Mouse (Mus musculus): Measurements from ENCODE around the gene Scgb1b3. TPM values are rescaled to one million over a fixed set of nuclear protein-coding genes. Genes with fewer than 3 reads are reported as not detected.

The Scgb1b3 gene
- not detected in 2 replicates for polyA plus RNA-seq (2015; fragmentation: Nextera tagmentation; extraction: Ambion mirVana)

- no peak for ATAC-seq (ENCODE audit: low FRiP score, low read depth)
- WGBS, result 74% methylated on average over 3 of the region's 3 CpGs
- Histone ChIP-seq H3K4me1 (no peaks in the 10 kb centered on the region), H3K4me3 (no peak within 1 kb of the TSS), H3K36me3 (no peaks in the 10 kb centered on the region), H3K4me2 (replicated peaks) (no peak within 1 kb of the TSS), H3K27ac (no peak within 1 kb of the TSS), H3K27me3 (no peaks in the 10 kb centered on the region), H3K9ac (no peak within 1 kb of the TSS), H3K9me3 (peaks cover 36% of the 10 kb centered on the region)
These were observed at the start of gene Scgb1b3 for GRCm38 (mm10) chr7:31375292-31375691. TSS of gene Scgb1b3 (plus strand) at chr7:31375592.

- WGBS, result 75% methylated on average over 4 of the region's 4 CpGs
- Histone ChIP-seq H3K27me3 (no peaks in the 10 kb centered on the region), H3K27ac (no peak within 1 kb of the TSS), H3K4me2 (replicated peaks) (no peak within 1 kb of the TSS), H3K4me3 (no peak within 1 kb of the TSS), H3K9ac (no peak within 1 kb of the TSS), H3K4me1 (no peaks in the 10 kb centered on the region), H3K9me3 (peaks cover 62% of the 10 kb centered on the region), H3K36me3 (no peaks in the 10 kb centered on the region)
- ATAC-seq (ENCODE audit: low FRiP score, low read depth), result no peak
These were observed 13.3 kb upstream of the Scgb1b3 start, which contains the start of gene Scgb2b3 for GRCm38 (mm10) chr7:31362022-31362560. TSS of gene Scgb2b3 (minus strand) at chr7:31362072.

Other genes with a start within 250 kb of the Scgb1b3 start
- 4.1 and 4.5 TPM in 2 replicates for gene Scn1b, start 248.6 kb upstream of the Scgb1b3 start, polyA plus RNA-seq (2015; fragmentation: Nextera tagmentation; extraction: Ambion mirVana)
- 79.8 and 83.2 TPM in 2 replicates for gene Gramd1a, start 219.7 kb upstream of the Scgb1b3 start, polyA plus RNA-seq (2015; fragmentation: Nextera tagmentation; extraction: Ambion mirVana)
- not detected in 2 replicates for gene Scgb2b2, start 85.1 kb upstream of the Scgb1b3 start, polyA plus RNA-seq (2015; fragmentation: Nextera tagmentation; extraction: Ambion mirVana)
- not detected in 2 replicates for gene Scgb1b2, start 83.8 kb upstream of the Scgb1b3 start, polyA plus RNA-seq (2015; fragmentation: Nextera tagmentation; extraction: Ambion mirVana)
- gene Scgb2b3, start 13.5 kb upstream of the Scgb1b3 start, polyA plus RNA-seq (2015; fragmentation: Nextera tagmentation; extraction: Ambion mirVana), result not detected in 2 replicates

Data from limb, embryonic 13.5 days (tissue).